Mouse (Mus musculus): ENCODE measurements around the gene Ten1. TPM values are rescaled to one million over a fixed set of nuclear protein-coding genes. Genes with fewer than 3 reads are reported as not detected.

Gene Ten1
- polyA plus RNA-seq, 1 experiment from 2014 or later: 81.5 TPM

DNA sequence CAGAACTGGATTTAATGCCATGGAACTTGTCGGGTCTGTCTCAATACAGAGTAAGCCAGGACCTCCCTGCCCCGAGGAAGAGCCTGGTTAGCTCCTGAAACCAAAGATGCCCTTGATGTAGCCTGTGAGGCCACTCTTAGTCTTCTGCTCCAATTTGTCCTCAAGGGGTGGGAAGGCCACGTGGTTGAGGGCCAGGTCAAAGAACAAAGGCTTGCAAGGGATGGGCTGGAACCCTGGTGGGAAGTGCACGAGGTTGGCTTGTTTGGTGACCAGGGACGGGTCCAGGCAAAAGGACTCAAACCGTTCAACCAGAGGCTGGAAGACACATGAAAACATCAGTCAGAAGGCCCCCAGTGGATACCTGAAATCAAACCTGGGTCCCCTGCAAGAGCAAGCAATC lies 47.0 kb downstream of the Ten1 start:
- Histone ChIP-seq H3K27me3 (no peaks in the 10 kb centered on the region), H3K36me3 (peaks cover 71% of the 10 kb centered on the region), H3K9me3 (no peaks in the 10 kb centered on the region), H3K4me1 (no peaks in the 10 kb centered on the region), H3K27ac (replicated peaks) (no peak overlapping the region), H3K4me2 (replicated peaks) (no peak overlapping the region), H3K9ac (replicated peaks) (no peak overlapping the region), H3K4me3 (no peak overlapping the region)
- 86% methylated on average over 6 of the region's 6 CpGs for WGBS
- no peak for ATAC-seq (replicated peaks)

DNA sequence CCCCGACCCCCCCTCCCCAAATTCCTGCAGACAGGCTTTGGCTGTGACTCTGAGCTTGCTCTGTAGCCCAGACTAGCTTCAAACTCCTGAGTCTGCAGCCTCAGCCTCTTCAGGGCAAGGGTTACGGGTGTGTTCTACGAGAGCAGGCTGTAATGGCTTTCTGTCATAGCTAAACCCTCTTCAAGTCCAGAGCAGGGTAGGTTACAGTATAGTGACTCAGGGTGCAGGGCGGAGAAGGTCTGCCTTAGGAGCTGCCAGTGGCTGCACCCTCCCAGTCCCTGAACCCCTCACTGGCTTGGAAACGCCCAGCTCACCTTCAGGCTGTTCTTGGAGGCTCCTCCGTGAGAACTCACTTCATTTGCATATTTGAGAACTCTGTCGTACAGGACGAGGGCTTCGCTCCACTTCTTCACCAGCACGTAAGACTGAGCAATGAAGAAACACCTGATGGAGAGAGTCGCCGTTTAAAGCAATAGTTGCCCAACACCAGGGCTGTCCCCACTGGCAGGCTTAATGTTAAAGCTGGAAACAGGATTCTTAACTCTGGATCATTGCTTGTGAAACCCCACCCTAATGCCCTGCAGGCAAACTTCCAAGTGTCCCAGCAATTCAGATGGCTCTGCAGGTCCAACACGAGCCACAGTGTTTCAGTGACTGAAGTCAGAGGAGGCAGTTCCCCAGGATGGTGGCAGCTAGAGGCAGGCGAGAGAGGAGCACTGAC lies 49.0 kb downstream of the Ten1 start:
- WGBS: 84% methylated on average over 14 of the region's 14 CpGs
- Histone ChIP-seq H3K4me1 (no peaks in the 10 kb centered on the region), H3K4me2 (replicated peaks) (no peak overlapping the region), H3K4me3 (no peak overlapping the region), H3K27me3 (no peaks in the 10 kb centered on the region), H3K36me3 (peaks cover 92% of the 10 kb centered on the region), H3K9me3 (no peaks in the 10 kb centered on the region), H3K9ac (replicated peaks) (no peak overlapping the region), H3K27ac (replicated peaks) (no peak overlapping the region)
- ATAC-seq (replicated peaks): no peak

- no peak overlapping the region for H3K27ac ChIP-seq (replicated peaks)
- no peaks in the 10 kb centered on the region for H3K27me3 ChIP-seq
- peaks cover 94% of the 10 kb centered on the region for H3K36me3 ChIP-seq
- H3K4me3 ChIP-seq: no peak overlapping the region
- WGBS: 91% methylated on average over 8 of the region's 8 CpGs
- H3K9me3 ChIP-seq: no peaks in the 10 kb centered on the region
- H3K9ac ChIP-seq (replicated peaks): no peak overlapping the region
- no peak overlapping the region for H3K4me2 ChIP-seq (replicated peaks)
- no peaks in the 10 kb centered on the region for H3K4me1 ChIP-seq
- ATAC-seq (replicated peaks): no peak
Measured at GRCm38 (mm10) chr11:116250898-116251297, 52.2 kb downstream of the Ten1 start.

DNA sequence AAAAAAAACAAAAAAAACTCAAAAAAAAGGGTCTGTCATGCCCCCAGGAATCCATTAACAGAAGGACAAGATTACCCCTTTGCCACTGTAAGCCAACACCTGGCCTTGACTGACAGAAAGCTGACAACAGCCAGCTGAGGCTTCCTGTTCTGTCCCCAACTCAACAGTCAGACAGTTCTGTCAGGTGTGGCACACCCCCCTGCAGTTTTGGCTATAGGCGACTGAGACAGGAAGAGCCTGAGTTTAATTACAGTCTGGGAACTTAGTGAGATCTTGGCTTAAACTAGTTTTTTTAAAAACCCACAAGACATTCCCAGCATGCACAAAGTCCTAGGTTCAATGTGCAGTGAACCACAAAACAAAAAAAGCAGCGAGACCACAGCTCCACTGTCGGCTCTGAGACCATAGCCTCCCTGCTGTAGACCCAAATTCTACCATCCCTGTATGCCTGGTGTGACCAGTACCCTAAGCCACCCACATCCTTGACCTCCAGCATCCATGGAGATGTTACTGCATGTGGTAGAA lies 54.5 kb downstream of the Ten1 start:
- no peak for ATAC-seq (replicated peaks)
- Histone ChIP-seq H3K4me3 (no peak overlapping the region), H3K9ac (replicated peaks) (no peak overlapping the region), H3K4me1 (no peaks in the 10 kb centered on the region), H3K27ac (replicated peaks) (no peak overlapping the region), H3K36me3 (peaks cover 80% of the 10 kb centered on the region), H3K4me2 (replicated peaks) (no peak overlapping the region), H3K27me3 (no peaks in the 10 kb centered on the region), H3K9me3 (no peaks in the 10 kb centered on the region)
- 93% methylated on average over 3 of the region's 3 CpGs for WGBS

GRCm38 (mm10) chr11:116254627-116255026 lies 56.0 kb downstream of the Ten1 start:
- WGBS: 87% methylated on average over 9 of the region's 9 CpGs

DNA sequence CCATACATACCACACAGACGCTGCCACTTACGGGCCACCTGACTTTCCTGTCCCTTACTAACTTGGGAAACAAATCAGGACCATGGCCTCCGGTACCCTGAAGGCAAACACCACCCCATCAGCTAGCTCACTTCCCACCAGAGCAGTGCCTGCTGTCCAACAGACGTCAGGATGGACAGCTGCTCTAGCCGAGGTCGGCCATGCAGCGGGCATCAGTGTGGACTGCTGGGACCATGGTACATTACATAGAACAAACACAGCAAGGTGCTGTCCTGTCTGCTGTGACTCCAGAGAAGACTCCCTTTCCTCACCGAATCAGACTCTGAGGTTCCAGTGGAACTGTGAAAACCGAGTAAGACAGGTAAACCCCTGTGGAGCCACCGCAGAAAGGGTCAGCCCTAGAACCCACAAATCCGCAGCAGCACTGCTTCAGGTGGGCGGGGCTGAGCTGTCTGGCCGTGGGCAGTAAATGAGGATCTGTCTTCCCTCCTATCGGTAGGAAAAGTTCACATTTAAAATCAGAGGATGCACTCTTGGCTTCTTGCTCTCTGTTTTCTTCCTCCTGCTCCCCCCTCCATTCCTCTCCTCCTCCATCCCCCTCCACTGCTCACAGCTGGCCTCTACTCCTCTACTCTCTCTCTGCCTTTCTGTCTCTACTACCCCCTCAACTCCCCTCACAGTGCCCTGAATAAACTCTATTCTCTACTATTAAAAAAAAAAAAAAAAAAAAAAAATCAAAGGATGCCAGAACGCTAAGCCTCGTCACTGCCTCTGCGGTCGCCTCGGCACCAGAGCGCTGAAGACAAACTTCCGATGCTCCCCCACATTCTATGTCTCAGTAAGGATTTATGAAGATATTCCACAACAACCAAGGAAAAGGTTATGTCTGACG lies 56.7 kb downstream of the Ten1 start:
- Histone ChIP-seq H3K36me3 (peaks cover 80% of the 10 kb centered on the region), H3K9ac (replicated peaks) (no peak overlapping the region), H3K4me3 (no peak overlapping the region), H3K4me2 (replicated peaks) (no peak overlapping the region), H3K27ac (replicated peaks) (no peak overlapping the region), H3K4me1 (no peaks in the 10 kb centered on the region), H3K9me3 (no peaks in the 10 kb centered on the region), H3K27me3 (no peaks in the 10 kb centered on the region)
- 86% methylated on average over 22 of the region's 22 CpGs for WGBS
- ATAC-seq (replicated peaks): no peak

More at GRCm38 (mm10) chr11:116254627-116255026, 56.0 kb downstream of the Ten1 start:
- Histone ChIP-seq H3K9me3 (no peaks in the 10 kb centered on the region), H3K4me1 (no peaks in the 10 kb centered on the region), H3K27ac (replicated peaks) (no peak overlapping the region), H3K9ac (replicated peaks) (no peak overlapping the region), H3K27me3 (no peaks in the 10 kb centered on the region), H3K4me2 (replicated peaks) (no peak overlapping the region), H3K4me3 (no peak overlapping the region), H3K36me3 (peaks cover 80% of the 10 kb centered on the region)
- no peak for ATAC-seq (replicated peaks)

GRCm38 (mm10) chr11:116255982-116256675 lies 57.5 kb downstream of the Ten1 start:
- H3K4me2 ChIP-seq (replicated peaks): no peak overlapping the region
- H3K4me1 ChIP-seq: no peaks in the 10 kb centered on the region
- H3K4me3 ChIP-seq: no peak overlapping the region
- H3K27ac ChIP-seq (replicated peaks): no peak overlapping the region
- H3K9me3 ChIP-seq: no peaks in the 10 kb centered on the region
- whole genome bisulfite sequencing: 92% methylated on average over 9 of the region's 9 CpGs
- H3K27me3 ChIP-seq: no peaks in the 10 kb centered on the region
- H3K36me3 ChIP-seq: peaks cover 80% of the 10 kb centered on the region
- H3K9ac ChIP-seq (replicated peaks): no peak overlapping the region
- ATAC-seq (replicated peaks): no peak

DNA sequence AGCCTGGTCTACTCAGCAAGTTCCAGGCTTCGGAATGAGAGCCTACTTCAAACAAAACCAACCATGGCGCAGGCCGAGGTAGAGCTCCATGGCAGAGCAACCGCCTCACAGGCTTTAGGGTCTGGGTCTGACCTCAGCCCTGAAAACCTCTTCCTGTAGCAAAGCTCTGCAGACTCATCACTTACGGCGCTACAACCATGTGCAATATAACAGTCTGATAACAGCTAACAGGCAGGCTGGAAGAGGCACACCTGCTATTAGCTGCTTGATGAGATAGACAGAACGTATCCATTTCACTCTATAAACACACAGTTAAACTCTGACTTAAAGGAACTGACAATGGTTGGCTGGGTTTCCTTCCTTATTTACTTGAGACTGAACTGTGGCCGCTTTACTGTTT lies 60.8 kb downstream of the Ten1 start:
- ATAC-seq (replicated peaks): no peak
- 95% methylated on average over 8 of the region's 8 CpGs for WGBS

DNA sequence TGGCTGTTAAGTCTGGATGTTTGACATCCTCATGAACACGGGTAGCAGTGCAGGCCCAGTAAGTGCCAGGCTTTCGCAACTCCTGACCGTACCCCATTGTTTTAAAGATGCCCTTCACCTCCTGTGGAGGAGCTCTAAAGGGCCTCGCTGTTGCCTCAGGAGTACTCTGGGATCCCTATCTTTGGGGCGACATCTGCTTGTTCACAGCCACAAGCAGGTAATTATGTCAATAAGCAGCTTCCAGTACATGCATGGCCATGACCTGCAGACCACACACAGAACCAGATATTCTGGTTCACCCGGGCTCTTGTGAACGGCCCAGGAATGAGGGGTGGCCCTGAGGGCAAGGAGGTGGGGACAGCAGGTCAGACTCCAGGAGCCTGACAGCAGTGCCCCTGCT lies 61.6 kb downstream of the Ten1 start:
- Histone ChIP-seq H3K4me2 (replicated peaks) (no peak overlapping the region), H3K36me3 (peaks cover 80% of the 10 kb centered on the region), H3K9me3 (no peaks in the 10 kb centered on the region), H3K4me1 (no peaks in the 10 kb centered on the region), H3K4me3 (no peak overlapping the region), H3K27me3 (no peaks in the 10 kb centered on the region), H3K9ac (replicated peaks) (no peak overlapping the region), H3K27ac (replicated peaks) (no peak overlapping the region)
- no peak for ATAC-seq (replicated peaks)
- 97% methylated on average over 7 of the region's 7 CpGs for WGBS

More for the DNA sequence above, 60.8 kb downstream of the Ten1 start:
- peaks cover 81% of the 10 kb centered on the region for H3K36me3 ChIP-seq
- H3K9ac ChIP-seq (replicated peaks): no peak overlapping the region
- H3K4me1 ChIP-seq: no peaks in the 10 kb centered on the region
- no peaks in the 10 kb centered on the region for H3K27me3 ChIP-seq
- H3K4me3 ChIP-seq: no peak overlapping the region
- H3K9me3 ChIP-seq: no peaks in the 10 kb centered on the region
- H3K27ac ChIP-seq (replicated peaks): no peak overlapping the region
- H3K4me2 ChIP-seq (replicated peaks): no peak overlapping the region

Measured in forebrain, embryonic 15.5 days (tissue).